Comparison of ENCODE assay signal across 20 mouse cellular contexts in the genomic region with DNA sequence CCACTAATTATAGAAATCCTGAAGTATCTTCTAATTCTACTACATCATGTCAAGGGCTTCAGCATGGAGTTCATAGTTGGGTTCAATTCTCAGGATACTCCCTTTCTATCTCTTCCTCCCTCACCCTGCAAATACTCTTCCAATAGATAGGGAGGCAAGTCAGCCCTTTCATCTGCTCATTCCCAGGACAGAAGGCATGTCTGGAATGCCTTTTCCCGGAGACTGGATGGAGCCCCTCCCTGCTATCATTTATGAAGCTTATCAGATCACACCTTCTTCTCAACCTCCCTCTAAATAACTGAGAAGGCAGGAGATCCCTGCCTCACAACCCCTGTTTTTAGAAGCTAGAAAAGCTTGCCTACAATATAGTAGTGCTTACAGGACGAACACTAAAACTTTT.
"Had no signal": no experiment of that assay in that cellular context is flagged by ENCODE, and none has a peak within 500 bp of the region (broad histone marks: within the 10 kb centered on the region; RNA-seq: fewer than 3 reads in every experiment).

No protein-coding gene starts in this region.

- H3K9ac ChIP-seq: limb, embryonic 13.5 days; liver, embryonic 12.5 days; liver, embryonic 15.5 days; midbrain, embryonic 13.5 days; neural tube, embryonic 13.5 days; stomach, embryonic 15.5 days had no signal

- H3K9me3 ChIP-seq: limb, embryonic 10.5 days; limb, embryonic 13.5 days; liver, embryonic 12.5 days; liver, embryonic 15.5 days; midbrain, embryonic 10.5 days; midbrain, embryonic 13.5 days; neural tube, embryonic 13.5 days; stomach, embryonic 15.5 days had no signal

- H3K36me3 ChIP-seq: limb, embryonic 10.5 days; limb, embryonic 13.5 days; liver, embryonic 12.5 days; liver, embryonic 15.5 days; midbrain, embryonic 10.5 days; midbrain, embryonic 13.5 days; neural tube, embryonic 13.5 days; stomach, embryonic 15.5 days had no signal

- H3K27me3 ChIP-seq: limb, embryonic 13.5 days; liver, embryonic 12.5 days; liver, embryonic 15.5 days; midbrain, embryonic 13.5 days; neural tube, embryonic 13.5 days; stomach, embryonic 15.5 days had no signal

- H3K4me2 ChIP-seq: limb, embryonic 13.5 days; liver, embryonic 12.5 days; liver, embryonic 15.5 days; midbrain, embryonic 13.5 days; neural tube, embryonic 13.5 days; stomach, embryonic 15.5 days had no signal

- H3K4me3 ChIP-seq: limb, embryonic 10.5 days; limb, embryonic 13.5 days; liver, embryonic 12.5 days; liver, embryonic 15.5 days; midbrain, embryonic 10.5 days; midbrain, embryonic 13.5 days; myocyte; neural tube, embryonic 13.5 days; stomach, embryonic 15.5 days had no signal

- ATAC-seq: liver, embryonic 12.5 days; midbrain, embryonic 13.5 days; midbrain, embryonic 16.5 days had no signal

- H3K27ac ChIP-seq: kidney, postnatal 0 days; limb, embryonic 10.5 days; limb, embryonic 13.5 days; liver, embryonic 12.5 days; liver, embryonic 15.5 days; macrophage; midbrain, embryonic 10.5 days; midbrain, embryonic 13.5 days; neural tube, embryonic 13.5 days; stomach, embryonic 15.5 days had no signal

- H3K4me1 ChIP-seq: limb, embryonic 10.5 days; limb, embryonic 13.5 days; liver, embryonic 12.5 days; liver, embryonic 15.5 days; midbrain, embryonic 10.5 days; midbrain, embryonic 13.5 days; neural tube, embryonic 13.5 days; stomach, embryonic 15.5 days had no signal

- DNase-seq: kidney, adult 9 months; kidney, postnatal 25 days; layer of hippocampus, postnatal 36 days; liver; retina, postnatal 1 day; right cerebral cortex, postnatal 25 days; spleen, adult 18-20 months; thymus, postnatal 25 days had no signal
